8 mouse cellular contexts compared by ENCODE assay signal in genomic region chr6:72379377-72380130, GRCm38 (mm10). TPM values are rescaled to one million over a fixed set of nuclear protein-coding genes. Genes with fewer than 3 reads are reported as not detected.
DNase-seq lines count a peak whose midpoint lies in the region; ATAC-seq and TF ChIP-seq lines count a peak whose summit lies in the region.

No protein-coding gene starts in this region.

- no peaks in the 10 kb centered on the region for H3K9me3 ChIP-seq in forebrain, embryonic 13.5 days (replicated peaks)
- H3K9me3 ChIP-seq in kidney, embryonic 15.5 days (replicated peaks), result no peaks in the 10 kb centered on the region
- no peaks in the 10 kb centered on the region for H3K9me3 ChIP-seq in midbrain, postnatal 0 days (ENCODE audit: low read length)

- H3K27ac ChIP-seq in thymus, adult 2 months (ENCODE audit: control insufficient read depth, insufficient read depth, low read length), result no peak overlapping the region
- H3K27ac ChIP-seq in forebrain, embryonic 13.5 days, result no peak overlapping the region
- H3K27ac ChIP-seq in kidney, embryonic 15.5 days, result peak overlapping the region; percentile 77
- H3K27ac ChIP-seq in midbrain, postnatal 0 days (ENCODE audit: low read depth, low read length), result no peak overlapping the region

- H3K27me3 ChIP-seq in thymus, adult 2 months (ENCODE audit: control insufficient read depth, insufficient read depth, low read length), result no peaks in the 10 kb centered on the region
- H3K27me3 ChIP-seq in forebrain, embryonic 13.5 days, result peaks cover 37% of the 10 kb centered on the region
- peaks cover 15% of the 10 kb centered on the region for H3K27me3 ChIP-seq in kidney, embryonic 15.5 days
- peaks cover 16% of the 10 kb centered on the region for H3K27me3 ChIP-seq in midbrain, postnatal 0 days (ENCODE audit: insufficient read depth, low read length)

- 30% methylated on average over 7 of the region's 7 CpGs for WGBS in thymus, adult 2 months
- WGBS in forebrain, embryonic 13.5 days, result 46% methylated on average over 7 of the region's 7 CpGs
- 34% methylated on average over 7 of the region's 7 CpGs for WGBS in kidney, embryonic 15.5 days
- WGBS in midbrain, postnatal 0 days, result 52% methylated on average over 7 of the region's 7 CpGs

- 0 out of 2 replicates have a peak overlapping the region, but pooled peaks have one; percentile 59 for H3K9ac ChIP-seq in forebrain, embryonic 13.5 days
- peak overlapping the region; percentile 39; the same call in 1 of the 2 replicates for H3K9ac ChIP-seq in kidney, embryonic 15.5 days
- H3K9ac ChIP-seq in midbrain, postnatal 0 days (replicated peaks; ENCODE audit: low read length, poor library complexity, severe bottlenecking), result no peak overlapping the region

- peak overlapping the region; percentile 66 for H3K4me2 ChIP-seq in forebrain, embryonic 13.5 days
- peak overlapping the region; percentile 78 for H3K4me2 ChIP-seq in kidney, embryonic 15.5 days
- peak overlapping the region; percentile 52 for H3K4me2 ChIP-seq in midbrain, postnatal 0 days (ENCODE audit: low read depth, low read length, poor library complexity, severe bottlenecking)

- DNase-seq in thymus, adult 2 months, result no peak
- no peak for DNase-seq in thymus, adult 18-20 months
- DNase-seq in midbrain, postnatal 0 days (ENCODE audit: low spot score), result no peak
- DNase-seq in right cerebral cortex, postnatal 10 days (ENCODE audit: low spot score in 2 of 2), result no peak
- no peak for DNase-seq in embryo, embryonic 9.5 days (ENCODE audit: extremely low spot score)
- DNase-seq in thymus, postnatal 10 days (ENCODE audit: low spot score in 2 of 2), result no peak

- ATAC-seq in forebrain, embryonic 13.5 days, result no peak
- peak; percentile 3; the same call in 1 of the 2 replicates for ATAC-seq in kidney, embryonic 15.5 days (replicated peaks; ENCODE audit: low FRiP score)
- no peak for ATAC-seq in midbrain, postnatal 0 days (ENCODE audit: low FRiP score)

- TF ChIP-seq POLR2A in thymus, adult 2 months (IDR thresholded peaks at IDR 0.05; ENCODE audit: control insufficient read depth, extremely low read depth, insufficient read depth, low read length, poor library complexity), result no peak

- no peak for TF ChIP-seq CTCF in thymus, adult 2 months (IDR thresholded peaks at IDR 0.05; ENCODE audit: borderline replicate concordance, control insufficient read depth, extremely low read depth, insufficient read depth, low read length, poor library complexity)
- no peak for TF ChIP-seq CTCF in midbrain, postnatal 0 days (IDR thresholded peaks at IDR 0.05)

- H3K4me1 ChIP-seq in thymus, adult 2 months (replicated peaks; ENCODE audit: control insufficient read depth, insufficient read depth, low read length), result peaks cover 28% of the 10 kb centered on the region
- peaks cover 7% of the 10 kb centered on the region; the same call in 1 of the 2 replicates for H3K4me1 ChIP-seq in forebrain, embryonic 13.5 days
- H3K4me1 ChIP-seq in kidney, embryonic 15.5 days, result peaks cover 9% of the 10 kb centered on the region
- H3K4me1 ChIP-seq in midbrain, postnatal 0 days (ENCODE audit: insufficient read depth, low read length), result peaks cover 5% of the 10 kb centered on the region; the same call in 1 of the 2 replicates

- H3K36me3 ChIP-seq in thymus, adult 2 months (ENCODE audit: control insufficient read depth, insufficient read depth, low read length), result no peaks in the 10 kb centered on the region
- no peaks in the 10 kb centered on the region for H3K36me3 ChIP-seq in forebrain, embryonic 13.5 days (ENCODE audit: poor library complexity, severe bottlenecking)
- H3K36me3 ChIP-seq in kidney, embryonic 15.5 days, result peaks cover 7% of the 10 kb centered on the region
- no peaks in the 10 kb centered on the region for H3K36me3 ChIP-seq in midbrain, postnatal 0 days (ENCODE audit: insufficient read depth, low read length)

- peak overlapping the region; percentile 63 for H3K4me3 ChIP-seq in thymus, adult 2 months (ENCODE audit: control insufficient read depth, insufficient read depth, low read length)
- peak overlapping the region; percentile 44 for H3K4me3 ChIP-seq in forebrain, embryonic 13.5 days
- peak overlapping the region; percentile 57 for H3K4me3 ChIP-seq in kidney, embryonic 15.5 days (replicated peaks)
- peak overlapping the region; percentile 38 for H3K4me3 ChIP-seq in midbrain, postnatal 0 days (ENCODE audit: low read depth, low read length)

RNA-seq across cellular contexts. Expression of gene Vamp5, which starts 0.7 kb away (rescaled TPM):
- polyA plus RNA-seq in thymus, adult 2 months (2012; rRNA removed), result 18.2 and 24.0 TPM in 2 replicates
- 7.0 and 10.1 TPM in 2 replicates for polyA plus RNA-seq in forebrain, embryonic 13.5 days (2015; fragmentation: Nextera tagmentation; extraction: Ambion mirVana)
- 35.0 and 40.7 TPM in 2 replicates for polyA plus RNA-seq in kidney, embryonic 15.5 days (2015; fragmentation: Nextera tagmentation; extraction: Ambion mirVana)
- 6.5 and 19.3 TPM in 2 replicates for total RNA-seq in midbrain, postnatal 0 days (2014; rRNA removed)
- 14.4 and 14.5 TPM in 2 replicates for polyA plus RNA-seq in midbrain, postnatal 0 days (2015; fragmentation: Nextera tagmentation; extraction: Ambion mirVana)

RNA-seq across cellular contexts. Expression of gene Vamp8, which starts 10.9 kb away (rescaled TPM):
- polyA plus RNA-seq in thymus, adult 2 months (2012; rRNA removed), result 104 and 149 TPM in 2 replicates
- 16.8 and 21.3 TPM in 2 replicates for polyA plus RNA-seq in forebrain, embryonic 13.5 days (2015; fragmentation: Nextera tagmentation; extraction: Ambion mirVana)
- 146 and 150 TPM in 2 replicates for polyA plus RNA-seq in kidney, embryonic 15.5 days (2015; fragmentation: Nextera tagmentation; extraction: Ambion mirVana)
- total RNA-seq in midbrain, postnatal 0 days (2014; rRNA removed), result 6.0 and 11.6 TPM in 2 replicates
- 23.7 and 24.8 TPM in 2 replicates for polyA plus RNA-seq in midbrain, postnatal 0 days (2015; fragmentation: Nextera tagmentation; extraction: Ambion mirVana)

RNA-seq across cellular contexts. Expression of gene Rnf181, which starts 12.8 kb away (rescaled TPM):
- 90.7 and 98.9 TPM in 2 replicates for polyA plus RNA-seq in thymus, adult 2 months (2012; rRNA removed)
- polyA plus RNA-seq in forebrain, embryonic 13.5 days (2015; fragmentation: Nextera tagmentation; extraction: Ambion mirVana), result 122 and 125 TPM in 2 replicates
- 116 and 130 TPM in 2 replicates for polyA plus RNA-seq in kidney, embryonic 15.5 days (2015; fragmentation: Nextera tagmentation; extraction: Ambion mirVana)
- total RNA-seq in midbrain, postnatal 0 days (2014; rRNA removed), result 64.5 and 87.3 TPM in 2 replicates
- polyA plus RNA-seq in midbrain, postnatal 0 days (2015; fragmentation: Nextera tagmentation; extraction: Ambion mirVana), result 120 and 131 TPM in 2 replicates

RNA-seq across cellular contexts. Expression of gene Tmem150a, which starts 24.3 kb away (rescaled TPM):
- 14.4 and 19.4 TPM in 2 replicates for polyA plus RNA-seq in thymus, adult 2 months (2012; rRNA removed)
- polyA plus RNA-seq in forebrain, embryonic 13.5 days (2015; fragmentation: Nextera tagmentation; extraction: Ambion mirVana), result 6.9 and 7.3 TPM in 2 replicates
- polyA plus RNA-seq in kidney, embryonic 15.5 days (2015; fragmentation: Nextera tagmentation; extraction: Ambion mirVana), result 24.0 and 26.7 TPM in 2 replicates
- 23.1 and 28.5 TPM in 2 replicates for total RNA-seq in midbrain, postnatal 0 days (2014; rRNA removed)
- 12.9 and 14.9 TPM in 2 replicates for polyA plus RNA-seq in midbrain, postnatal 0 days (2015; fragmentation: Nextera tagmentation; extraction: Ambion mirVana)

RNA-seq across cellular contexts. Expression of gene 0610030E20Rik, which starts 32.4 kb away (rescaled TPM):
- 42.2 and 42.3 TPM in 2 replicates for polyA plus RNA-seq in thymus, adult 2 months (2012; rRNA removed)
- 27.2 and 28.2 TPM in 2 replicates for polyA plus RNA-seq in forebrain, embryonic 13.5 days (2015; fragmentation: Nextera tagmentation; extraction: Ambion mirVana)
- 27.6 and 29.8 TPM in 2 replicates for polyA plus RNA-seq in kidney, embryonic 15.5 days (2015; fragmentation: Nextera tagmentation; extraction: Ambion mirVana)
- 9.5 and 10.0 TPM in 2 replicates for total RNA-seq in midbrain, postnatal 0 days (2014; rRNA removed)
- polyA plus RNA-seq in midbrain, postnatal 0 days (2015; fragmentation: Nextera tagmentation; extraction: Ambion mirVana), result 13.3 and 14.7 TPM in 2 replicates
